Mouse (Mus musculus) adipocyte (in vitro differentiated cells): Measurements from ENCODE around the gene Neurog2.

Source experiments
- DNase-seq: peaks from one replicate; pipeline ENCODE4 v3.0.0-alpha.2; 2016; ENCODE audit warnings: low spot score

Neurog2 gene

GRCm38 (mm10) chr3:127646156-127646825 is 13.4 kb downstream of the Neurog2 start:
- DNase-seq = no peak

GRCm38 (mm10) chr3:127651742-127652653 is 19.1 kb downstream of the Neurog2 start:
- DNase-seq = no peak

GRCm38 (mm10) chr3:127660712-127661111 is 27.8 kb downstream of the Neurog2 start:
- no peak for DNase-seq

GRCm38 (mm10) chr3:127661646-127662531 is 29.0 kb downstream of the Neurog2 start:
- DNase-seq = no peak

- DNase-seq = no peak
Measured at GRCm38 (mm10) chr3:127679703-127680102, 46.8 kb downstream of the Neurog2 start.
